ENCODE assay signal across 8 mouse cellular contexts in the genomic region with DNA sequence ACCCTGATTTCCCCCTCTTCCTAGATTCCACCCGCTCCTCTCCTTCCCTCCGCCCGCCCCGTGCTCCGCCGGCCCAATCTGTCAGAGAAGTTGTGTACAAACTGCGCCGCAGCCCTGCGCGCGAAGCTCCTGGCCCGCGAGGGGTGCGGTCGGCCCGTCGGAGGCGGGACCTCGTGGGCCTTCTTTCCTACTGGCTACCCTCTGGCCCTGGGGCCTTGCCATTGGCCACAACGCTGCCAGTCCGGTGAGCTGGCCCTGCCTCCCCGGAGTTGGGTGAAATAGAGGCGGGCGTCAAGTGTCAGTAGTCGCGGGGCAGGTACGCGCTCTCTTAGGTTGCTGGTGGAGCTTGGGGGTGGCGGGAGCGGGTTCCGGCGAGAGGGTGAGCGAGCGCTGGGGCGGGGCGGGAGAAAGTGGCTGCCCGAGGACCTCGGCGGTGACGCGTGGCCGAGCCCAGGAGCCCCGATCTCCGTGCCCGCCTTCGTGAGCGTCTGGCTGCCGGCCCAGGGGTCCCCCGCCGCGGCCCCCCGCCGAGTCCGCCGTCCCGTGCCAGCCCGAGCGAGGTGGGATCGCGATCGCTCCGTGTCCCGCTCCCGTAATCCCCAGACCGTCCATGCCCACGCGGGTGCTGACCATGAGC. TPM values are rescaled to one million over a fixed set of nuclear protein-coding genes. Genes with fewer than 3 reads are reported as not detected.
A peak's percentile ranks its signal among the peaks of the same experiment; 100 is the strongest.
DNase-seq lines count a peak whose midpoint lies in the region; ATAC-seq and TF ChIP-seq lines count a peak whose summit lies in the region.

Gene Klf5, plus strand, starts transcription at position 307 of the 637 bp plus-strand sequence.

- no peak for TF ChIP-seq CTCF in brain, embryonic 14.5 days (IDR thresholded peaks at IDR 0.05; ENCODE audit: borderline replicate concordance, extremely low read depth, insufficient read depth, insufficient read length)
- no peak for TF ChIP-seq CTCF in midbrain, postnatal 0 days (IDR thresholded peaks at IDR 0.05)

- H3K9me3 ChIP-seq in heart, embryonic 10.5 days, result no peaks in the 10 kb centered on the region
- H3K9me3 ChIP-seq in kidney, embryonic 14.5 days (ENCODE audit: control insufficient read depth, low read length), result no peaks in the 10 kb centered on the region
- no peaks in the 10 kb centered on the region for H3K9me3 ChIP-seq in limb, embryonic 14.5 days (ENCODE audit: control insufficient read depth, low read length)
- no peaks in the 10 kb centered on the region for H3K9me3 ChIP-seq in midbrain, postnatal 0 days (ENCODE audit: low read length)

- peak; percentile 73 for DNase-seq in CD4-positive helper T cell, adult 2 months (ENCODE audit: low read depth, low spot score)
- DNase-seq in brain, embryonic 14.5 days (ENCODE audit: low read depth), result peak; percentile 97
- DNase-seq in heart, embryonic 10.5 days (ENCODE audit: low spot score), result peak; percentile 97
- DNase-seq in limb, embryonic 14.5 days (ENCODE audit: low spot score), result peak; percentile 96
- DNase-seq in midbrain, postnatal 0 days (ENCODE audit: low spot score), result peak; percentile 94
- DNase-seq in spleen, postnatal 10 days (ENCODE audit: low spot score in 2 of 2), result peak; percentile 79 to 89

- H3K36me3 ChIP-seq in heart, embryonic 10.5 days, result no peaks in the 10 kb centered on the region
- H3K36me3 ChIP-seq in kidney, embryonic 14.5 days (ENCODE audit: control insufficient read depth, insufficient read depth, low read length), result no peaks in the 10 kb centered on the region
- H3K36me3 ChIP-seq in limb, embryonic 14.5 days (ENCODE audit: control insufficient read depth, insufficient read depth, low read length), result peaks cover 6% of the 10 kb centered on the region
- no peaks in the 10 kb centered on the region for H3K36me3 ChIP-seq in midbrain, postnatal 0 days (ENCODE audit: insufficient read depth, low read length)

- H3K27me3 ChIP-seq in heart, embryonic 10.5 days (ENCODE audit: insufficient read depth, poor library complexity, severe bottlenecking), result peaks cover 33% of the 10 kb centered on the region
- peaks cover 6% of the 10 kb centered on the region; the same call in 1 of the 2 replicates for H3K27me3 ChIP-seq in kidney, embryonic 14.5 days (ENCODE audit: control insufficient read depth, insufficient read depth, low read length)
- H3K27me3 ChIP-seq in limb, embryonic 14.5 days (ENCODE audit: control insufficient read depth, insufficient read depth, low read length), result no peaks in the 10 kb centered on the region
- 0 out of 2 replicates have a peak, but pooled peaks cover 4% of the 10 kb centered on the region for H3K27me3 ChIP-seq in midbrain, postnatal 0 days (ENCODE audit: insufficient read depth, low read length)

- no peak for TF ChIP-seq POLR2A in brain, embryonic 14.5 days (IDR thresholded peaks at IDR 0.05; ENCODE audit: borderline replicate concordance, extremely low read depth, insufficient read depth, insufficient read length, poor library complexity, severe bottlenecking)
- no peak for TF ChIP-seq POLR2A in limb, embryonic 14.5 days (IDR thresholded peaks at IDR 0.05; ENCODE audit: borderline replicate concordance, extremely low read depth, insufficient read depth, insufficient read length)

- H3K27ac ChIP-seq in heart, embryonic 10.5 days, result peak within 1 kb of the TSS; percentile 84
- peak within 1 kb of the TSS; percentile 21; the same call in 1 of the 2 replicates for H3K27ac ChIP-seq in kidney, embryonic 14.5 days (ENCODE audit: low read depth, low read length)
- H3K27ac ChIP-seq in limb, embryonic 14.5 days (replicated peaks; ENCODE audit: low read depth, low read length), result peak within 1 kb of the TSS; percentile 55; the same call in 1 of the 2 replicates
- H3K27ac ChIP-seq in midbrain, postnatal 0 days (ENCODE audit: low read depth, low read length), result no peak within 1 kb of the TSS; the same call in 1 of the 2 replicates

- H3K9ac ChIP-seq in kidney, embryonic 14.5 days (ENCODE audit: low read depth, low read length), result peak within 1 kb of the TSS; percentile 69
- H3K9ac ChIP-seq in limb, embryonic 14.5 days (ENCODE audit: low read depth, low read length, severe bottlenecking), result peak within 1 kb of the TSS; percentile 78
- peak within 1 kb of the TSS; percentile 63 for H3K9ac ChIP-seq in midbrain, postnatal 0 days (replicated peaks; ENCODE audit: low read length, poor library complexity, severe bottlenecking)

- peak within 1 kb of the TSS; percentile 97 for H3K4me2 ChIP-seq in kidney, embryonic 14.5 days (replicated peaks; ENCODE audit: low read depth, low read length)
- peak within 1 kb of the TSS; percentile 91 for H3K4me2 ChIP-seq in limb, embryonic 14.5 days (replicated peaks; ENCODE audit: low read depth, low read length, severe bottlenecking)
- H3K4me2 ChIP-seq in midbrain, postnatal 0 days (ENCODE audit: low read depth, low read length, poor library complexity, severe bottlenecking), result peak within 1 kb of the TSS; percentile 95

- ATAC-seq in erythroblast, adult 5-6 weeks (replicated peaks; ENCODE audit: low FRiP score, poor library complexity, severe bottlenecking), result peak; percentile 100
- ATAC-seq in kidney, embryonic 14.5 days (ENCODE audit: low FRiP score, low TSS enrichment), result peak; percentile 98
- peak; percentile 96 for ATAC-seq in limb, embryonic 14.5 days (ENCODE audit: low FRiP score, low read depth)
- ATAC-seq in midbrain, postnatal 0 days (ENCODE audit: low FRiP score), result peak; percentile 96

- H3K4me1 ChIP-seq in heart, embryonic 10.5 days, result peaks cover 15% of the 10 kb centered on the region
- no peaks in the 10 kb centered on the region for H3K4me1 ChIP-seq in kidney, embryonic 14.5 days (ENCODE audit: control insufficient read depth, insufficient read depth, low read length)
- 0 out of 2 replicates have a peak, but pooled peaks cover 3% of the 10 kb centered on the region for H3K4me1 ChIP-seq in limb, embryonic 14.5 days (ENCODE audit: control insufficient read depth, insufficient read depth, low read length)
- no peaks in the 10 kb centered on the region for H3K4me1 ChIP-seq in midbrain, postnatal 0 days (ENCODE audit: insufficient read depth, low read length)

- peak within 1 kb of the TSS; percentile 87 for H3K4me3 ChIP-seq in heart, embryonic 10.5 days
- H3K4me3 ChIP-seq in kidney, embryonic 14.5 days (ENCODE audit: low read length), result peak within 1 kb of the TSS; percentile 71
- peak within 1 kb of the TSS; percentile 73 for H3K4me3 ChIP-seq in limb, embryonic 14.5 days (replicated peaks; ENCODE audit: low read length)
- H3K4me3 ChIP-seq in midbrain, postnatal 0 days (ENCODE audit: low read depth, low read length), result peak within 1 kb of the TSS; percentile 76

- under 1% methylated on average over 67 of the region's 67 CpGs for WGBS in heart, embryonic 10.5 days
- WGBS in kidney, embryonic 14.5 days, result 0% methylated on average over 41 of the region's 67 CpGs
- under 1% methylated on average over 32 of the region's 67 CpGs for WGBS in limb, embryonic 14.5 days
- 1% methylated on average over 60 of the region's 67 CpGs for WGBS in midbrain, postnatal 0 days

RNA-seq across cellular contexts. Expression of gene Klf5, which starts in this region (rescaled TPM):
- polyA plus RNA-seq in brain, embryonic 14.5 days (2012; rRNA removed), result 2.8 and 3.3 TPM in 2 replicates
- 6.0 and 10.0 TPM in 2 replicates for total RNA-seq in erythroblast, adult 5-6 weeks (2015; ENCODE audit: low replicate concordance)
- total RNA-seq in erythroblast, adult 5-6 weeks (2017; ENCODE audit: low replicate concordance), result 0.94 and 4.5 TPM in 2 replicates
- polyA plus RNA-seq in heart, embryonic 10.5 days (2016; fragmentation: Nextera tagmentation; extraction: Ambion mirVana), result 1.4 and 2.6 TPM in 2 replicates
- 10.3 and 10.7 TPM in 2 replicates for polyA plus RNA-seq in kidney, embryonic 14.5 days (2014; fragmentation: Nextera tagmentation; extraction: Ambion mirVana)
- 22.7 and 23.4 TPM in 2 replicates for polyA plus RNA-seq in limb, embryonic 14.5 days (2012; rRNA removed)
- 42.6 and 46.7 TPM in 2 replicates for polyA plus RNA-seq in limb, embryonic 14.5 days (2014; fragmentation: Nextera tagmentation; extraction: Ambion mirVana)
- 1.8 and 3.6 TPM in 2 replicates for total RNA-seq in midbrain, postnatal 0 days (2014; rRNA removed)
- 3.8 and 4.5 TPM in 2 replicates for polyA plus RNA-seq in midbrain, postnatal 0 days (2015; fragmentation: Nextera tagmentation; extraction: Ambion mirVana)
